Mouse (Mus musculus) liver, embryonic 14.5 days (tissue): ENCODE measurements around the gene Nuak1.

Experiments used
- CTCF ChIP-seq: IDR thresholded peaks from 2 replicates; pipeline ENCODE4 v1.5.1; 2016; ENCODE audit warnings: antibody characterized with exemption, low read depth, control low read depth
- EP300 ChIP-seq: IDR thresholded peaks from 2 replicates; pipeline ENCODE4 v1.6.1; 2016; ENCODE audit warnings: antibody characterized with exemption, low read depth

DNA sequence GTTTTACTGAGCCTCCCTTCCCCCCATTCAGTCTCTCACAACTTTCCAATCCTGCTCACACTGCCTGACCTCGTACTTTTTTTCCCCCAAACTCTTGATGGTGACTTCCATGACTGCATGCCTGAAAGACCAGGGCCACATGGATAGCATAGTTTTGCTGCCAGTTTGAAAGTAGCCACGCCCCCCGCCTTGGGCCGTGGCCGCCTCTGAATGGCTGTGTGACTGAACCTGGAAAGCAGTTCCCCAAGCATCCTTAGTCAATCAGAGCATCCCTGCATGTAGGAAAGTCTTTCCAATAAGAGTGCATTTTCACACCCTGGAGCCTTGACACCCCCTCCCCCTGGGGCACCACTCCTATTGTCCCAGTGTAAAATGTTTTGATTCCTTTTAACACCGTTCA lies 116.4 kb downstream of the Nuak1 start:
- TF ChIP-seq CTCF (no peak), EP300 (no peak)
